ENCODE assay signal across 17 mouse cellular contexts in the genomic region with DNA sequence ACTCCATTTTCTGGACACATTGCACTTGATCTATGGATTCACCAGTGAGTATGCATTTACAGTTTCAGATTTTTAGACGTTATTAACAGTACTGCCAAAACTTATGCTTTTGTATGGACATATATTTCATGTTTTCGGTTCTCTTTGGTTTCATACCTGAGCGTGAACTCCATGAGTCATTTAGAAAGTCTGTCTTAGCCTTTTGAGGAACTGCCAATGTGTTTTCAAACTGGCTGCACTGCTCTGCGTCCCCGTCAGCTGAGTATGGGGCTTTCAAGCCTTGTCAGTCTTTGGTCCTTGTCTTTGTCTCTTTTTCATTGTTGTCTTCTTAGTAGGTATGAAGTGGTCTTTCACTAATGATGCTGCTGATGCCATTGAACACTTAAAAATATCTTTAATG.
DNase-seq lines count a peak whose midpoint lies in the region; ATAC-seq lines count a peak whose summit lies in the region.
"Had no signal": no experiment of that assay in that cellular context is flagged by ENCODE, and none has a peak within 500 bp of the region (broad histone marks: within the 10 kb centered on the region; RNA-seq: fewer than 3 reads in every experiment).

No protein-coding gene starts in this region.

- DNase-seq in CD4-positive, CD25-positive, alpha-beta regulatory T cell, adult 2 months (ENCODE audit: low read depth, low spot score): peak; percentile 29
- DNase-seq in frontal cortex, postnatal 10 days (ENCODE audit: low spot score in 2 of 2): no peak
- no peak for DNase-seq in thymus, postnatal 14 days
- no peak for DNase-seq in urinary bladder, adult 18-20 months (ENCODE audit: low spot score in 2 of 2)
- no peak for DNase-seq in heart, adult 9 months (ENCODE audit: low spot score in 2 of 2)
- DNase-seq: adrenal gland, adult 8-10 months; cerebellum, adult 11 months; cerebellum, adult 8-10 months; cerebellum, postnatal 25 days; gastrocnemius, postnatal 10 days; heart, postnatal 4 days; kidney, adult 18-20 months had no signal

- ATAC-seq in common myeloid progenitor, adult 5-6 weeks (replicated peaks; ENCODE audit: low read depth, poor library complexity, severe bottlenecking): peak; percentile 56
- ATAC-seq in megakaryocyte, adult 5-6 weeks (ENCODE audit: poor library complexity, severe bottlenecking): peak; percentile 75
- ATAC-seq: forebrain, embryonic 14.5 days; hindbrain, embryonic 16.5 days; intestine, embryonic 15.5 days had no signal
